Mouse (Mus musculus): ENCODE data around the gene Eml4. TPM values are rescaled to one million over a fixed set of nuclear protein-coding genes. Genes with fewer than 3 reads are reported as not detected.

Eml4 gene
- polyA plus RNA-seq, 1 experiment from 2014 or later = 31.1 TPM

- WGBS = 94% methylated on average over 2 of the region's 2 CpGs
Measured at GRCm38 (mm10) chr17:83469586-83469985, 118.9 kb downstream of the Eml4 start.

GRCm38 (mm10) chr17:83477089-83477488 is 126.4 kb downstream of the Eml4 start:
- no peak for ATAC-seq (ENCODE audit: insufficient read depth, low FRiP score, low read depth)
- no peak overlapping the region for H3K4me3 ChIP-seq (replicated peaks)
- H3K27ac ChIP-seq = no peak overlapping the region
- H3K4me2 ChIP-seq = no peak overlapping the region
- 95% methylated on average over 12 of the region's 12 CpGs for WGBS
- H3K9ac ChIP-seq = no peak overlapping the region
- no peaks in the 10 kb centered on the region for H3K4me1 ChIP-seq
- peaks cover 39% of the 10 kb centered on the region for H3K36me3 ChIP-seq
- H3K27me3 ChIP-seq (replicated peaks) = no peaks in the 10 kb centered on the region
- H3K9me3 ChIP-seq = no peaks in the 10 kb centered on the region

More at GRCm38 (mm10) chr17:83469586-83469985, 118.9 kb downstream of the Eml4 start:
- H3K27ac ChIP-seq = no peak overlapping the region
- H3K4me1 ChIP-seq = no peaks in the 10 kb centered on the region
- no peak overlapping the region for H3K4me3 ChIP-seq (replicated peaks)
- no peak overlapping the region for H3K4me2 ChIP-seq
- H3K27me3 ChIP-seq (replicated peaks) = no peaks in the 10 kb centered on the region
- no peaks in the 10 kb centered on the region for H3K9me3 ChIP-seq
- ATAC-seq (ENCODE audit: insufficient read depth, low FRiP score, low read depth) = no peak
- no peak overlapping the region for H3K9ac ChIP-seq
- H3K36me3 ChIP-seq = peaks cover 23% of the 10 kb centered on the region

GRCm38 (mm10) chr17:83481551-83481950 is 130.8 kb downstream of the Eml4 start:
- Histone ChIP-seq H3K27me3 (replicated peaks) (no peaks in the 10 kb centered on the region), H3K9ac (no peak overlapping the region), H3K9me3 (no peaks in the 10 kb centered on the region), H3K4me3 (replicated peaks) (no peak overlapping the region), H3K36me3 (peaks cover 25% of the 10 kb centered on the region; the same call in 1 of the 2 replicates), H3K4me1 (no peaks in the 10 kb centered on the region), H3K27ac (no peak overlapping the region), H3K4me2 (no peak overlapping the region)
- 76% methylated on average over 7 of the region's 7 CpGs for WGBS
- ATAC-seq (ENCODE audit: insufficient read depth, low FRiP score, low read depth) = no peak; the same call in 1 of the 2 replicates

GRCm38 (mm10) chr17:83482817-83483536 is 132.2 kb downstream of the Eml4 start:
- Histone ChIP-seq H3K36me3 (peaks cover 17% of the 10 kb centered on the region; the same call in 1 of the 2 replicates), H3K4me2 (no peak overlapping the region), H3K27ac (no peak overlapping the region), H3K27me3 (replicated peaks) (no peaks in the 10 kb centered on the region), H3K9me3 (no peaks in the 10 kb centered on the region), H3K4me1 (no peaks in the 10 kb centered on the region), H3K4me3 (replicated peaks) (no peak overlapping the region), H3K9ac (no peak overlapping the region)
- 85% methylated on average over 7 of the region's 7 CpGs for WGBS
- ATAC-seq (ENCODE audit: insufficient read depth, low FRiP score, low read depth) = no peak

- no peak for ATAC-seq (ENCODE audit: insufficient read depth, low FRiP score, low read depth)
- H3K9ac ChIP-seq = no peak overlapping the region
Measured at GRCm38 (mm10) chr17:83483784-83484183, 133.1 kb downstream of the Eml4 start.

GRCm38 (mm10) chr17:83487762-83488161 is 137.0 kb downstream of the Eml4 start:
- Histone ChIP-seq H3K4me2 (no peak overlapping the region), H3K27ac (no peak overlapping the region)
- ATAC-seq (ENCODE audit: insufficient read depth, low FRiP score, low read depth) = no peak

More at GRCm38 (mm10) chr17:83483784-83484183, 133.1 kb downstream of the Eml4 start:
- H3K4me2 ChIP-seq = no peak overlapping the region
- no peaks in the 10 kb centered on the region for H3K4me1 ChIP-seq
- H3K4me3 ChIP-seq (replicated peaks) = no peak overlapping the region
- peaks cover 11% of the 10 kb centered on the region; the same call in 1 of the 2 replicates for H3K36me3 ChIP-seq
- H3K27ac ChIP-seq = no peak overlapping the region
- WGBS = 87% methylated on average over 2 of the region's 2 CpGs
- no peaks in the 10 kb centered on the region for H3K9me3 ChIP-seq
- H3K27me3 ChIP-seq (replicated peaks) = no peaks in the 10 kb centered on the region

GRCm38 (mm10) chr17:83498889-83499288 is 148.2 kb downstream of the Eml4 start:
- H3K4me1 ChIP-seq = no peaks in the 10 kb centered on the region
- H3K27ac ChIP-seq = no peak overlapping the region
- H3K9ac ChIP-seq = no peak overlapping the region
- peaks cover 39% of the 10 kb centered on the region for H3K36me3 ChIP-seq
- no peak overlapping the region for H3K4me3 ChIP-seq (replicated peaks)
- H3K27me3 ChIP-seq (replicated peaks) = no peaks in the 10 kb centered on the region
- H3K9me3 ChIP-seq = no peaks in the 10 kb centered on the region
- WGBS = 94% methylated on average over 5 of the region's 5 CpGs
- H3K4me2 ChIP-seq = no peak overlapping the region
- ATAC-seq (ENCODE audit: insufficient read depth, low FRiP score, low read depth) = no peak

More at GRCm38 (mm10) chr17:83487762-83488161, 137.0 kb downstream of the Eml4 start:
- no peak overlapping the region for H3K9ac ChIP-seq
- no peaks in the 10 kb centered on the region for H3K27me3 ChIP-seq (replicated peaks)
- no peaks in the 10 kb centered on the region for H3K9me3 ChIP-seq
- 70% methylated on average over 3 of the region's 3 CpGs for WGBS
- H3K36me3 ChIP-seq = 0 out of 2 replicates have a peak, but pooled peaks cover 6% of the 10 kb centered on the region
- H3K4me1 ChIP-seq = no peaks in the 10 kb centered on the region
- H3K4me3 ChIP-seq (replicated peaks) = no peak overlapping the region

GRCm38 (mm10) chr17:83499692-83500091 is 149.0 kb downstream of the Eml4 start:
- Histone ChIP-seq H3K36me3 (peaks cover 39% of the 10 kb centered on the region), H3K9ac (no peak overlapping the region), H3K4me1 (no peaks in the 10 kb centered on the region; the same call in 1 of the 2 replicates), H3K4me2 (no peak overlapping the region), H3K9me3 (no peaks in the 10 kb centered on the region), H3K27me3 (replicated peaks) (no peaks in the 10 kb centered on the region), H3K27ac (no peak overlapping the region), H3K4me3 (replicated peaks) (no peak overlapping the region)
- 81% methylated on average over 4 of the region's 4 CpGs for WGBS
- ATAC-seq (ENCODE audit: insufficient read depth, low FRiP score, low read depth) = peak; percentile 27; the same call in 1 of the 2 replicates

- H3K27me3 ChIP-seq (replicated peaks) = no peaks in the 10 kb centered on the region
- no peak overlapping the region for H3K4me2 ChIP-seq
- ATAC-seq (ENCODE audit: insufficient read depth, low FRiP score, low read depth) = peak; percentile 58; the same call in 1 of the 2 replicates
- H3K27ac ChIP-seq = no peak overlapping the region
- no peak overlapping the region for H3K4me3 ChIP-seq (replicated peaks)
- H3K36me3 ChIP-seq = peaks cover 31% of the 10 kb centered on the region
- 63% methylated on average over 2 of the region's 2 CpGs for WGBS
- no peaks in the 10 kb centered on the region; the same call in 1 of the 2 replicates for H3K4me1 ChIP-seq
- no peaks in the 10 kb centered on the region for H3K9me3 ChIP-seq
- no peak overlapping the region for H3K9ac ChIP-seq
Measured at GRCm38 (mm10) chr17:83503693-83504092, 153.0 kb downstream of the Eml4 start.

- Histone ChIP-seq H3K27ac (no peak overlapping the region), H3K4me3 (replicated peaks) (no peak overlapping the region), H3K27me3 (replicated peaks) (no peaks in the 10 kb centered on the region), H3K9me3 (no peaks in the 10 kb centered on the region), H3K4me1 (peaks cover 16% of the 10 kb centered on the region), H3K9ac (no peak overlapping the region), H3K4me2 (peak overlapping the region; percentile 77; the same call in 1 of the 2 replicates), H3K36me3 (no peaks in the 10 kb centered on the region)
- 87% methylated on average over 3 of the region's 3 CpGs for WGBS
- ATAC-seq (ENCODE audit: insufficient read depth, low FRiP score, low read depth) = no peak
Measured at GRCm38 (mm10) chr17:83512130-83512529, 161.4 kb downstream of the Eml4 start.

- no peaks in the 10 kb centered on the region for H3K36me3 ChIP-seq
- H3K27ac ChIP-seq = peak overlapping the region; percentile 72
- WGBS = 1% methylated on average over 24 of the region's 24 CpGs
- ATAC-seq (ENCODE audit: insufficient read depth, low FRiP score, low read depth) = peak; percentile 24; the same call in 1 of the 2 replicates
- peaks cover 16% of the 10 kb centered on the region for H3K4me1 ChIP-seq
- peak overlapping the region; percentile 77 for H3K4me2 ChIP-seq
- H3K4me3 ChIP-seq (replicated peaks) = peak overlapping the region; percentile 67
- no peaks in the 10 kb centered on the region for H3K9me3 ChIP-seq
- peak overlapping the region; percentile 80 for H3K9ac ChIP-seq
- no peaks in the 10 kb centered on the region for H3K27me3 ChIP-seq (replicated peaks)
Measured at GRCm38 (mm10) chr17:83513655-83514212, 163.0 kb downstream of the Eml4 start.

- no peaks in the 10 kb centered on the region for H3K36me3 ChIP-seq
- peaks cover 16% of the 10 kb centered on the region for H3K4me1 ChIP-seq
- no peaks in the 10 kb centered on the region for H3K9me3 ChIP-seq
- WGBS = under 1% methylated on average over 33 of the region's 33 CpGs
- H3K9ac ChIP-seq = peak overlapping the region; percentile 80
- no peaks in the 10 kb centered on the region for H3K27me3 ChIP-seq (replicated peaks)
- H3K27ac ChIP-seq = peak overlapping the region; percentile 72
- peak; percentile 99 for ATAC-seq (ENCODE audit: insufficient read depth, low FRiP score, low read depth)
- peak overlapping the region; percentile 67 for H3K4me3 ChIP-seq (replicated peaks)
- H3K4me2 ChIP-seq = peak overlapping the region; percentile 77
Measured at GRCm38 (mm10) chr17:83514213-83514701, 163.5 kb downstream of the Eml4 start.

Measured in stomach, embryonic 15.5 days (tissue).